20 mouse cellular contexts compared by ENCODE assay signal in genomic region chr10:123248063-123248462, GRCm38 (mm10). TPM values are rescaled to one million over a fixed set of nuclear protein-coding genes. Genes with fewer than 3 reads are reported as not detected.
"Had no signal": no experiment of that assay in that cellular context is flagged by ENCODE, and none has a peak within 500 bp of the region (broad histone marks: within the 10 kb centered on the region; RNA-seq: fewer than 3 reads in every experiment).

No protein-coding gene starts in this region.

- H3K4me2 ChIP-seq: neural tube, embryonic 12.5 days; neural tube, embryonic 13.5 days; neural tube, embryonic 15.5 days; stomach, embryonic 15.5 days had no signal

- H3K4me1 ChIP-seq: neural tube, embryonic 12.5 days; neural tube, embryonic 13.5 days; neural tube, embryonic 15.5 days; stomach, embryonic 15.5 days had no signal

- DNase-seq: retina, postnatal 1 day; right cerebral cortex, adult 18-20 months; right cerebral cortex, postnatal 14 days; right cerebral cortex, postnatal 25 days; right cerebral cortex, postnatal 4 days; spleen, adult 18-20 months; thymus, adult 18-20 months; thymus, adult 2 months; thymus, postnatal 14 days; thymus, postnatal 25 days; thymus, postnatal 36 days; thymus, postnatal 4 days had no signal

- H3K4me3 ChIP-seq: neural tube, embryonic 12.5 days; neural tube, embryonic 13.5 days; neural tube, embryonic 15.5 days; stomach, embryonic 15.5 days had no signal

- H3K36me3 ChIP-seq: neural tube, embryonic 12.5 days; neural tube, embryonic 13.5 days; neural tube, embryonic 15.5 days; stomach, embryonic 15.5 days had no signal

- H3K27ac ChIP-seq: neural tube, embryonic 12.5 days; neural tube, embryonic 13.5 days; neural tube, embryonic 15.5 days; stomach, embryonic 15.5 days; stomach, postnatal 0 days had no signal

- H3K9me3 ChIP-seq: neural tube, embryonic 12.5 days; neural tube, embryonic 13.5 days; neural tube, embryonic 15.5 days; stomach, embryonic 15.5 days had no signal

- H3K9ac ChIP-seq: neural tube, embryonic 12.5 days; neural tube, embryonic 13.5 days; neural tube, embryonic 15.5 days; stomach, embryonic 15.5 days had no signal

- H3K27me3 ChIP-seq: neural tube, embryonic 12.5 days; neural tube, embryonic 13.5 days; neural tube, embryonic 15.5 days; stomach, embryonic 15.5 days had no signal

RNA-seq across cellular contexts. Expression of gene Fam19a2, which starts 15.7 kb away (rescaled TPM):
- total RNA-seq: neutrophil, adult 5-6 weeks had no signal
- polyA plus RNA-seq: small intestine, adult 2 months; spleen, adult 2 months had no signal
